Mouse (Mus musculus) central nervous system, embryonic 14 days (tissue): ENCODE data around the gene Mrpl57. TPM values are rescaled to one million over a fixed set of nuclear protein-coding genes. Genes with fewer than 3 reads are reported as not detected.

ENCODE experiments used
- polyA plus RNA-seq: library from polyadenylated mRNA; depleted of rRNA; stranded (reverse); fragments of >200 nt; gene quantifications from 2 replicates; pipeline ENCODE4 v1.2.3, GENCODE M21; 2012; rRNA removed

Mrpl57 gene
- polyA plus RNA-seq, result 73.4 and 76.6 TPM in 2 replicates

GRCm38 (mm10) chr14:57825788-57826751 lies at the start of gene Mrpl57, which contains the start of gene Ska3:
Gene Mrpl57 (plus strand): TSS chr14:57826234.
Gene Ska3 (minus strand): TSS chr14:57826185.

GRCm38 (mm10) chr14:57797991-57798931 lies 27.8 kb upstream of the Mrpl57 start, which contains the start of gene Sap18:
Gene Sap18 (plus strand): TSS chr14:57798180.

Other genes starting within 250 kb of the Mrpl57 start
- 9.0 and 9.6 TPM in 2 replicates for gene Xpo4, start 160.8 kb upstream of the Mrpl57 start, polyA plus RNA-seq
- gene Gm49361, start 80.1 kb upstream of the Mrpl57 start, polyA plus RNA-seq, result not detected in 2 replicates
- 10.4 and 12.7 TPM in 2 replicates for gene Lats2, start 67.8 kb upstream of the Mrpl57 start, polyA plus RNA-seq
- gene Sap18, start 28.1 kb upstream of the Mrpl57 start, polyA plus RNA-seq, result 36.4 and 38.7 TPM in 2 replicates
- gene Ska3, start within 50 bp of the Mrpl57 start, polyA plus RNA-seq, result 7.8 and 9.8 TPM in 2 replicates
- 27.0 and 27.5 TPM in 2 replicates for gene Zdhhc20, start 64.0 kb downstream of the Mrpl57 start, polyA plus RNA-seq
- 39.1 and 39.7 TPM in 2 replicates for gene Micu2, start 173.0 kb downstream of the Mrpl57 start, polyA plus RNA-seq
- 4.5 and 6.9 TPM in 2 replicates for gene Fgf9, start 244.3 kb downstream of the Mrpl57 start, polyA plus RNA-seq